In genomic region chr4:152434836-152435235, GRCm38 (mm10) we compare ENCODE assay signal across 9 mouse cellular contexts. TPM values are rescaled to one million over a fixed set of nuclear protein-coding genes. Genes with fewer than 3 reads are reported as not detected.
DNase-seq lines count a peak whose midpoint lies in the region; ATAC-seq and TF ChIP-seq lines count a peak whose summit lies in the region.
"Had no signal": no experiment of that assay in that cellular context is flagged by ENCODE, and none has a peak within 500 bp of the region (broad histone marks: within the 10 kb centered on the region; RNA-seq: fewer than 3 reads in every experiment).

No protein-coding gene starts in this region.

- H3K9me3 ChIP-seq in hindbrain, embryonic 12.5 days (replicated peaks): no peaks in the 10 kb centered on the region
- no peaks in the 10 kb centered on the region for H3K9me3 ChIP-seq in lung, postnatal 0 days (ENCODE audit: low read length)

- TF ChIP-seq EP300 in lung, postnatal 0 days (IDR thresholded peaks at IDR 0.05): no peak

- peak; percentile 94 for DNase-seq in MN1 (ENCODE audit: low spot score)
- DNase-seq in cerebellum, adult 9-11 months: peak; percentile 86
- peak; percentile 79 to 91 for DNase-seq in frontal cortex, postnatal 14 days (ENCODE audit: low spot score in 2 of 2)
- DNase-seq in layer of hippocampus, adult 9-11 months: peak; percentile 88
- peak; percentile 84 for DNase-seq in lung, postnatal 0 days (ENCODE audit: low spot score)
- peak; percentile 97 for DNase-seq in retina, embryonic 14.5 days (ENCODE audit: low spot score)
- peak; percentile 62 to 66 for DNase-seq in thymus, postnatal 36 days

- peaks cover 7% of the 10 kb centered on the region; the same call in 1 of the 2 replicates for H3K4me1 ChIP-seq in hindbrain, embryonic 12.5 days
- H3K4me1 ChIP-seq in lung, postnatal 0 days (ENCODE audit: insufficient read depth, low read depth, low read length): no peaks in the 10 kb centered on the region

- H3K4me3 ChIP-seq in hindbrain, embryonic 12.5 days: peak overlapping the region; percentile 22
- H3K4me3 ChIP-seq in lung, postnatal 0 days (ENCODE audit: low read depth, low read length): no peak overlapping the region

- H3K27ac ChIP-seq in hindbrain, embryonic 12.5 days: no peak overlapping the region
- H3K27ac ChIP-seq in lung, postnatal 0 days (ENCODE audit: low read length): no peak overlapping the region
- H3K27ac ChIP-seq: macrophage had no signal

- H3K27me3 ChIP-seq in hindbrain, embryonic 12.5 days: peaks cover 14% of the 10 kb centered on the region; the same call in 1 of the 2 replicates
- no peaks in the 10 kb centered on the region for H3K27me3 ChIP-seq in lung, postnatal 0 days (replicated peaks; ENCODE audit: insufficient read depth, low read length)

- ATAC-seq in hindbrain, embryonic 12.5 days (ENCODE audit: low FRiP score): peak; percentile 92
- peak; percentile 85 for ATAC-seq in lung, postnatal 0 days

- H3K36me3 ChIP-seq in hindbrain, embryonic 12.5 days: no peaks in the 10 kb centered on the region
- no peaks in the 10 kb centered on the region for H3K36me3 ChIP-seq in lung, postnatal 0 days (ENCODE audit: insufficient read depth, low read length)

- peak overlapping the region; percentile 51 for H3K4me2 ChIP-seq in hindbrain, embryonic 12.5 days (replicated peaks)
- H3K4me2 ChIP-seq in lung, postnatal 0 days (replicated peaks; ENCODE audit: low read depth, low read length): 0 out of 2 replicates have a peak overlapping the region, but pooled peaks have one; percentile 5

- peak; percentile 86 for TF ChIP-seq CTCF in lung, postnatal 0 days (IDR thresholded peaks at IDR 0.05)

- under 1% methylated on average over 9 of the region's 9 CpGs for WGBS in hindbrain, embryonic 12.5 days
- 3% methylated on average over 9 of the region's 9 CpGs for WGBS in lung, postnatal 0 days

- no peak overlapping the region for H3K9ac ChIP-seq in hindbrain, embryonic 12.5 days
- no peak overlapping the region for H3K9ac ChIP-seq in lung, postnatal 0 days (replicated peaks; ENCODE audit: low read depth)

RNA-seq across cellular contexts. Expression of gene Nphp4, which starts 41.7 kb away (rescaled TPM):
- polyA plus RNA-seq in hindbrain, embryonic 12.5 days (2016; fragmentation: Nextera tagmentation; extraction: Ambion mirVana): 7.5 and 8.9 TPM in 2 replicates
- polyA plus RNA-seq in lung, postnatal 0 days (2015; fragmentation: Nextera tagmentation; extraction: Ambion mirVana): 0.75 and 0.95 TPM in 2 replicates

RNA-seq across cellular contexts. Expression of gene Kcnab2, which starts 42.8 kb away (rescaled TPM):
- polyA plus RNA-seq in hindbrain, embryonic 12.5 days (2016; fragmentation: Nextera tagmentation; extraction: Ambion mirVana): 17.5 and 19.3 TPM in 2 replicates
- polyA plus RNA-seq in lung, postnatal 0 days (2015; fragmentation: Nextera tagmentation; extraction: Ambion mirVana): 2.6 and 2.9 TPM in 2 replicates
